Mouse (Mus musculus) telencephalon, adult 2 months (tissue): ENCODE measurements at regions not wholly inside any gene's neighbourhood (a gene's known extent, or its start where the extent isn't known, plus 50 kb on each side); places are given as distances from the start of the nearest gene placed in this dataset.
"Not testable (repeated sequence)": the region's sequence is repeated elsewhere in the genome, so short reads cannot be mapped to it uniquely, and the experiment has no call there.

Source experiments
- DNase-seq: peaks from one replicate; pipeline ENCODE4 v3.0.0-alpha.2; 2011; ENCODE audit warnings: low read depth, low spot score

DNA sequence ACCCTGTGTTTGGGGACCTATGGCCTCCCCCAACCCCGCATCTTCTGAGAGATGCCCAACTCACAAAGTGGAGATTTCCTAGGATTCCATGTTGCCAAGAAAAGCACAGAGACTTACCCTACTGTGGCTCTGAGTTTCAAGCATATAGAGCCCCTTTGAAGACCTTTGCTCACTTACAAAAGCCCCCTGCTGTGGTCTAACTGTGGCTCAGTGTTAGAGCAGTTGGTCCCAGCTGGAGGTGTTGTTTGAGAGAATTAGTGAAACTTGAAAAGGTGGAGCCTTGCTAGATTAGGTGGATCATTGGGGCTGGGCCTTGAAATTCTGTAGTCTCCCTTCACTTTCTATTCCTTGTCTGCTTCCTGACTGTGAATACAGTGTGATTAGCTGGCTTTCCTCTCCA lies 66.6 kb upstream of the Galnt18 start:
- no peak for DNase-seq

DNA sequence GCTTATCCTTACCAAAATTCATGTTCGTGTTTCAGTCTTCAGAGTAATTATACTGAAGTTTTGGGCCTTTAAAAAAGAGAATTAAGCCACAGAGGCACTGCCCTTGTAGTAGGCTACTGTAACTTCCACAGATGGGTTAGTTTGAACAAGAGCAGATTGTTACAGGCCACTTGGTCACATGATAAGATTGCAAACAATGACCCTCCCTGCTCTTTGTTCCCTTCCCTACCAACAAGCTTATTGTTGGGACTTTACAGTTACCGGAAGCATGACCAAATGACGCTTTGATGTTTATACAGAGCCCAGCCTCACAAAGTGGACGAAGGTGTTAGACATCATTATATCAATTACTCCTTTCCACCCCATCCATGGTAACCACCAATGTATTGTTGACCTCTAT lies 63.9 kb upstream of the Galnt18 start:
- no peak for DNase-seq

DNA sequence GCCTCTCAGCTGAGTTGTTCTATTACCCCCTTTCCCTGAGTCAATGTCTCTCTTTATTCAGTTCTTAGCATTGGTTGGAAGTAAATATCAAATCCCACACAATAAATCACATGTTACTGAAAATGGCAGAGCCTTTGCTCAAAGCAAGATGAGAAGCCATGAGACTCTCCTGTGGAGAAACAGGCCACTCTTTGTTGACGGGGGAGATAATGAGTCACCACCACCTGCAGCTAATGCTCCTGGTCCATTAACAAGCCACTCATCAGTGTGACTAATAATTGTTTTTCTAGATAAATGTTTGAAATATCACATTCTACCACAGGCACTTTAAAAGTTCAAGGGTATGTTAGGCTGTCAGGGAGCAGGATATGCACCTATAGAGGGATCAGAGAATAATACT lies 61.0 kb upstream of the Galnt18 start:
- DNase-seq = no peak

DNA sequence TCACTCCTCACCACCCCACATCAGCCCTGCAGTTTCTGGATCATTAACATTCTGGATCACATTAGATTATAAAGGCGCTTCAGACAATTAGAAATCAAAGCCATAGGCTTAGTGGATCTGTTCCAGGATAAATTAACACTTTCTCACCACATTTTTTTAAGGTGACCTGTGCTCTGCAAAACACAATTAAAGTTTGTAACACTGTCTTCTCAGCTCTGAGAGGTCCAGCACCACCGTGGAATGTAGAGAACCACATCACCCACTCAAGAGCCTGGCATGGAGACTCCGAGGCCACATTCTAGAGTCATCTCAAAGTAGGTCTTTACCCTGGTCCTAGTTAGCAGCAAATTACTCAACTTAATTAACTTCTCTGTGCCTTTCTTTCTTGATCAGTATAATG lies 58.4 kb upstream of the Galnt18 start:
- no peak for DNase-seq

DNA sequence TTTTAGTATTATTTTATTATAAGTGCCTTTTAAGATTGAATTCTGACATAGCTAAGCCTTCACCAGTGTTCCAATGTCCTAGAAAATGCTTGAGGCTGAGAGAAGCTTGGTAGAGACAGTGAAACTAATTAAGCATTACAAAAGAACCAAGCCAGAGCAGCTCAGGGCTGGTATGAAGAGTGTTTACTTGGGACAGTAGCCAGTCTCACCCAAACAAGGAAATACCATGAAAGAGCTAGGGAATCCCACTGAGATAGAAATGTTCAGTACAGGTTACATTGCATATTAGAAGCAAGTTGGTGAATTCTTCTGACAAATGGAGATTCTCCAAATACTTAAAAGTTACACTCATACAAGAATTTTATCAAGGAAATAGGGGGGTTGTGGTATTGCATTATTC lies 54.6 kb upstream of the Galnt18 start:
- DNase-seq = not testable (repeated sequence)

DNA sequence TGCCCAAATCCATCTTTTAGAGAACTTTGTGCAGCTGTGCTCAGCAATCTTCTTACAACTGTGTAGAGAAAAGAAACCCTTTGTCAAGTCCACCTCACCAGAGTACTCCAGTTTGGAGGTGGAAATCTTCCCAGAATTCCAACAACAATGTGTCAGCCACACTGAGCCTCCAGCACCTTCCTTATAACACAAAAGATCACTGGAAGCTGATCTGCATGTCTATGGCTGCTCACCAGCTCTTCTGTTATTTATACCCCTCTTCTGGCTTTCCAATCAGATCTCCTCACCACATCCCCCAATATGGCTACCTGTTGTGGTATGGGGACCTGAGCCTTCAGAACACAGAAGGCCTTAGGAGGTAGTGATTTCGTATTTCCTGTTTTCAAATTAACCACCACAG lies 50.2 kb upstream of the Galnt18 start:
- DNase-seq = no peak
